Mouse (Mus musculus): Measurements from ENCODE around the gene Scgb1a1. TPM values are rescaled to one million over a fixed set of nuclear protein-coding genes. Genes with fewer than 3 reads are reported as not detected.
"Not testable (repeated sequence)": the region's sequence is repeated elsewhere in the genome, so short reads cannot be mapped to it uniquely, and the experiment has no call there.

Scgb1a1 gene
- total RNA-seq, 1 experiment from 2014 or later, result 4.4 TPM

DNA sequence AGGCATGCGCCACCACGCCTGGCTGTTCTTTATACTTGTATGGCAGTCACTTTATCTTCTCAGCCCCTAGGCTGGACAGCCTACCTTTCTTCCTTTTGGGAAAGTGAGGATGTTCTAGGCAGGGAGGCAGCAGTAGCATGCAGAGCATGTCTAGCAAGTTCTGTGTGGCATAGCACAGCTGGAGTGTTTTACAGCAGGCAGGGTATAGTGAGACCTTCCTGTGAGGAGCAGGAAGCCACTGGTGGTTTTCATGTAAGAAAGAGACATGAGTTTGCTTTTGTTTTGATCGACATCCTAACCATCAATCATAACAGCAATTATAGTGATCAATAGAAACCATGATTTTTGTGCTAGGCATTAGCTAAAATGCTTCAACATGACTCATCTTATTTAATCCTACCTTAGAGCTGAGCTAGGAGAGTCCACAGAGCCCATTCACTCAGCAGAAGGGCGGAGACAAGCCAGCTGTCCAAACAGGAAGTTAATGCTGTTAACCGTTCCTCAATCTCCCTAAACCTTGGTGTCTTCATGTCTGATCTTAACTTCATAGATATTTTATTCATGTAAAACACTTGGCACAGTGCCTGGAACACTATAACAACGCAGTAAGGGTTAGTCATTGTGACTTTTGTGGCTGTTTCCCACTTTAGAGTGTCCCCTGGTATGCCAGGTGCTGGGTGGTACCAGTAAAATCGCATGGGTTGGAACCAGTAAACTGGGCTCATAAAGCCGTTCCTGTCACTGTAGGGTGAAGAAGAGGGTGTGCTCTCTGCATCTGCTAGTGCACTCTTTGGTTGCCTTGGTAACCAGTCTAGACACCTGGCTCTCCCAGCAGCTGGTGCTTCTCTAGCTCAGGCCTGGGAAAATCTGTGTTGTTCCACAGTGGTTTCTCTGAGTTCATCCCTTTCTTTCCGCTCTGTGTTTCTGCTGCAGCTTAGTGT is 21.9 kb downstream of the Scgb1a1 start:
- DNase-seq, result no peak

DNA sequence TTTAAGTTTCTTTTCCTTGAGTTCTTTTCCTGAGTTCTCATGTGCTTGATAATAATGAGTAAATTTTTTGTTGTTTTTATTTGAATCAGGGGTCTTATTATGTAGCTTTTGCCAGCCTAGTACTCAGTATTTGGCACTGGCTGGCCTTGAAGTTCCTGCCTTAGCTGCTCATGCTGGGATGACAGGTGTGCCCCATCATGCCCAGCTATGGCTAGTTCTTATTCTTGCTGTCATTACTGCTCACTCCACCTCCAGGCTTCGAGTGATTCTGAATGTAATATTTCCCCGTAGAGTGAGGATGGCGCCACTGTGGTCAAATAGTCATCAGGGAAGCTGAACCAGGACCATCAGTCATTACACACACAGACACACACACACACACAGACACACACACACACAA is 23.9 kb downstream of the Scgb1a1 start:
- DNase-seq, result no peak

GRCm38 (mm10) chr19:9062822-9063221 is 24.9 kb downstream of the Scgb1a1 start:
- no peak for DNase-seq

- peak; percentile 85 for DNase-seq
These were observed 26.4 kb downstream of the Scgb1a1 start for GRCm38 (mm10) chr19:9061221-9061893.

GRCm38 (mm10) chr19:9060103-9060502 is 27.7 kb downstream of the Scgb1a1 start:
- DNase-seq, result no peak

DNA sequence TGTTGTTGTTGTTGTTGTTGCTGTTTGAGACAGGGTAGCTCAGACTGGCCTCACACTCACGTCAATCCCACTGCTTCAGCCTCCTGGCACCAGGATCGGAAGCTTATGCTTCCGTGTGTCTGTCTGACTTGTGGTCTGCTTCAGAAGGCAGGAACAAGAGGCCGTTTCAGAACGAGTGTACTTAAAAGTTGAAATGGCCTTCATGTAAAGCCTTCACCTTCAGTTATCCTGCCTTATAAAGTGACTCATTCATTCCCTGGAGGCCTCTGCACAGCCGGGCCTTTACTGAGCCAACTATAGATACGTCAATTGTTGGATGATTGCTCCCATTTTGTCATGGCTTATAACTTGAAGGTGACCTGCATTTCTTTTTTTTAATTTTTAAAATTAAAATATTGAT is 28.4 kb downstream of the Scgb1a1 start:
- no peak for DNase-seq

- no peak for DNase-seq
These were observed 28.8 kb downstream of the Scgb1a1 start for GRCm38 (mm10) chr19:9058944-9059343.

DNA sequence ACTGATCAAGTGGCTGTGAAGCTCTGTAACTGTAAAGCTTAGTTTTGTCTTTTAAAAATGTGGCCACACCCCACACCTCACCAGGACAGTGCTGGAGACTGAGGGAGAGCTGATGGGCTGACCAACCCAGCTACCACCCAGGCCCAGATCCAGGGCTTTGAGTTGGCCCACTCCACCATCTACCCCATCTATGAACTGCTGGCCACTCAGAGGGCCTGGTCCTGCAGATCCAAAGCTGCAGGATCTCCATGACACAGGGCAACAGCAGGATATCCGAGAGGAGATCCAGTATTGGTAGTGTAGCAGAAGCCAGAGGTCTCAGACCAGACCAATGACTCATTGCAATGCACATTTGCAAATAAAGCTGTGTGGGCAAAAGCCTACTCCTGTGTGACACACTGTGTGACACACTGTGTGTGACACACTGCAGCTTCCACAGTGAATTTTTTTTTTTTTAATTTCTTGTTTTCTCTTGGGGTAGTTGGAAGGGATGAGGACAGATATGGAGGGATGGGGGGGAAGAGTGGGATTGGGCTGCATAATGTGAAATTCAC is 29.4 kb downstream of the Scgb1a1 start:
- no peak for DNase-seq

DNA sequence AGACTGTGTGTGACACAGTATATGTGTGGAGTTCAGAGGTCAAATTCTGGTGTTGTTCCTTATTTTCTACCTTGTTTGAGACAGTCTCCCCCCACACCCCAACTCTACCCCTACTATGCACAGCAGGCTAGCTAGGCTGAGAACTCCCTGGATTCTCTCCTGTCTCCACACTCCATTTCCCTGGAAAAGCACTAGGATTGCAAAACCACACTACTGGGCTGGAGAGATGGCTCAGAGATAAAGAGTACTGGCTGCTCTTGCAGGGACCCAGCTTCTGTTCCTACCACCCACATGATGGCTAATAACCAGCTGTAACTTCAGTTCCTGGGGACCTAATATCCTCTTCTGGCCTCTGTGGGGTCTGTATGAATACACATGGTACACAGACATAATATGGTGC is 30.1 kb downstream of the Scgb1a1 start:
- DNase-seq, result no peak

- DNase-seq, result no peak
These were observed 31.9 kb downstream of the Scgb1a1 start for GRCm38 (mm10) chr19:9055703-9056355.

DNA sequence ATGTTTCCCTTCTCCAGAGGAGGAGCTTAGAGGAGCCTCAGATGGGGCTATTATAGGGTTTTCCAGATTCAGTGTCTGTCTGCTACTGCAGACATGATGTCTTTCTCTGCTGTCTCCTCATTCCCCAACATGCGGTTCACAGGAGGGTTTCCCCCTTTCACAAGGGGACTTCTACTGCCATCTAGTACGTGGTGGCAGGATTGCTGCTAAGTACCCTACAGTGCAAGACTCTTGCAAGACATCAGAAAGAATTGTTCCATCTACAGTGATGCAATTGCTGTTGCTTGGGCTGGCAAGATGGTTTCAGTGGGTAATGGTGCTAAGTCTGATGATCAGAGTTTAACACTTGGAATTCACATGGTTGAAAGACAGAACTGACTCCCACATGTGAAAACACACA is 32.6 kb downstream of the Scgb1a1 start:
- DNase-seq, result peak; percentile 54

GRCm38 (mm10) chr19:9052803-9053431 is 34.8 kb downstream of the Scgb1a1 start:
- peak; percentile 85 for DNase-seq

GRCm38 (mm10) chr19:9051985-9052384 is 35.8 kb downstream of the Scgb1a1 start:
- not testable (repeated sequence) for DNase-seq

DNA sequence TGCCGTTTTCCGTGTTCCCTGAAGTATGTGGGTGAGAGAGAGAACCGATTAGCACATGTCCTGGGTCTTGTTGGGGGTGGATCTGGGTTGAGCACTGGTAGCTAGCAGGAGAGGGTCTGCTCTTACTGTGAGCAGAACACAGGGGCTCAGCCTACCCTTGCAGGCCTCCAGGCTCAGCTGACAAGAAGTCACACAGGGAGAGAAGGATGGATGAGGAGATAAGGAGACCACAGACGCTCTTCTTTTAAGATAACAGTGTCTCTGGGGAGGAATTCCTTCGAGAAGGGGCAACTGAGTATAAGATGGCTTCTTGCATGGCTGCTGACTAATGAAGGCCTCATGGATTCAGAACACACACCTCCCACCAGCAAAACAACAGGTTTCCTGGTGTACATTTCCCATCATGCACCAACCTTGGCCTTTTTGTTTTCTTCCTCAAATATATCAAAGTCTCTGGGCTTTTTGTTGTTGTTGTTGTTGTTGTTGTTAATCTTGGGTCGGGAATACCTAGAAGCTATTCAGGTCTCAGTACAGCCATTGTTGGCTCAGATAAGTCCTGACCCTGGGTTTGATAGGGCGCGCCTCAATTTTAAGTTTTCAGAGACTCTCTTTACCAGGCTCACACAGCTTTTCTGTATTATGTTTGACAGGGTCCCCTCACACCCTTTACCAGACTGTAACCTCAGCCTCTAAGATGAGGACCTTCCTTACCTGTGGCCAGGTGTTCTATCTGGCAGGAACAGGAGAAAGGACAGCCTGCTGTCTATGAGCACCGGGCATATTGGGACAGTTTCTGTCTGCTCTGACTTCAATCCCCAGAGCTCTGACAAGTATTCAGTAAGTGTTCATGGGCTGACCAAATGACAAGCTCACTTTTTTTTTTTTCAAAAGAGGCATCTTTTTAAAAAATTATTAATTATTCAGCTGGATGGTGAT is 37.2 kb downstream of the Scgb1a1 start:
- no peak for DNase-seq

DNA sequence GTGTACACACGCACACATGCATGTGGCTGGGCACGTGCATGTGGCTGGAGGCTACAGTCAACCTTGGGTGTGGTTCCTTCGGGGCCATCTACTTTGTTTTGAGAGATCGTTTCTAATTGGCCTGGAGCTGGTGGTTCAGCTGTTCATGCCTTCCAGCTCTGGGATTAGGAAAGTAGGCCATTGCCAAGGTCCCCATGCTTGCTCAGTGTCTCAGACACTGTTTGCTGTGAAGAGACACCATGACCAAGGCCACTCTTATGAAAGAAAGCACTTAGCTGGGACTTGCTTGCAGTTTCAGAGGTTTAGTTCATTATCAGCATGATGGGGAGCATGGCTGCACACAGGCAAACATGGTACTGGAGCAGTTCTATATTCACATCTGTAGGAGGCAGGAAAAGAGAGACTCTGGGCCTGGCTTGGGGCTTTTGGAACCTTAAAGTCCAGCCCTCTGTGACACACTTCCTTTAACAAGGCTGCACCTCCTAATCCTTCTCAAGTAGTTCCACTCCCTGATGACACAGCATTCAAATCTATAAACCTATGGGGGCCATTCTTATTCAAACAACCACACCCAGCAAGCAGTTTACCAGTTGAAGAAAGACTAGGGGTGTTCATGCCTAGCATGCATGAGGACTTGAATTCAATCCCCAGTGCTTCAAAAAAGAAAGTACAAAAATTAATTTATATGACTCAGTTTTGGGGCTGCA is 38.6 kb downstream of the Scgb1a1 start:
- peak; percentile 36 for DNase-seq

DNA sequence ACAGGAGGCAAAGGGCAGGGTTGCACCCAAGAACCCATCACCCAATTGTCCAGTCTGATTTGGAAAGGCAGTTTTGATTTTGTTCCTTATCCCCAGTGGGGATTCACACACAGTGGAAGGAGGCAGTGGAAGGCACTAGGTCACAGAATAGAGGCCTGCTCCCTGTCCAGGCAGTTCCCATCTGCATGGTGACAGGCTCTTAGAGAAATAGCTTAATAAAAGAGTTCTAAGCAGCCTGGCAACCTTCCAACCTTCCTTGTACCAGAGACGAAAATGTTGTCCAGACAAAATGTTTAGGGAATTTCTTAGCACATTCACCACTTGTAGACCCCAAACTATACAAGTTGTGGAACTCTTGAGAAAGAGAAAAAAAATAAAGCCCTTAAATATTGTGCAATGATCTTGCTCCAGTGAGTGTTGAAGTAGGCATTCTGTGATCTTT is 39.8 kb downstream of the Scgb1a1 start:
- peak; percentile 34 for DNase-seq

GRCm38 (mm10) chr19:9047207-9047945 is 40.4 kb downstream of the Scgb1a1 start:
- DNase-seq, result no peak

DNA sequence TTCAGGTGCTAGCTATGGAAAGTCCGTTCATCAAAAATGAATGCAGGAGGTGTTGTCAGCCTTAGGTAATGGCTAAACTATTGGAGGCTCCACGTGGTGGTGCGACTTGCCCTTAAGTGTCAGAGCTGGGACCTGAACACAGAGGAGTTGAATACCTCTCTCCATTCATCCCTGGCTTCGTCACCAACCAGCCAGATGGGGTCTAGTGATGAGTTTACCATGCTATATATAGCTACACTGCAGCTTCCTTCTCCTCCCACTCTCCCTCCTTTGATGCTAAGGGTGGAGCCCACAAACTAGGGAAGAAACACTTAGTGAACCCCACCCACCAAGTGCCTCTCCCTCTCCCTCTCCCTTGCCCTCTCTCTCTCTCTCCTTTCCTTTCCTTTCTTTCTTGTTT is 43.5 kb downstream of the Scgb1a1 start:
- no peak for DNase-seq

GRCm38 (mm10) chr19:9043123-9043522 is 44.6 kb downstream of the Scgb1a1 start:
- DNase-seq, result no peak

GRCm38 (mm10) chr19:9041074-9041473 is 46.7 kb downstream of the Scgb1a1 start:
- DNase-seq, result no peak

All from adrenal gland, postnatal 14 days (tissue).